Mouse (Mus musculus): ENCODE data around the gene Dab1. TPM values are rescaled to one million over a fixed set of nuclear protein-coding genes. Genes with fewer than 3 reads are reported as not detected.

The Dab1 gene
- total RNA-seq, 2 experiments from 2014 or later, result 0.57 to 1.2 TPM

GRCm38 (mm10) chr4:104113209-104114005, 494.2 kb downstream of the Dab1 start:
- no peak for DNase-seq

GRCm38 (mm10) chr4:104114006-104114361, 494.8 kb downstream of the Dab1 start:
- no peak for DNase-seq

GRCm38 (mm10) chr4:104120108-104120507, 500.9 kb downstream of the Dab1 start:
- no peak for DNase-seq

GRCm38 (mm10) chr4:104121959-104122358, 502.8 kb downstream of the Dab1 start:
- no peak for DNase-seq

GRCm38 (mm10) chr4:104122364-104122763, 503.2 kb downstream of the Dab1 start:
- no peak for DNase-seq

- no peak for DNase-seq
Measured at GRCm38 (mm10) chr4:104153637-104154036, 534.5 kb downstream of the Dab1 start.

- DNase-seq, result no peak
Measured at GRCm38 (mm10) chr4:104178067-104178466, 558.9 kb downstream of the Dab1 start.

GRCm38 (mm10) chr4:104186311-104186710, 567.2 kb downstream of the Dab1 start:
- no peak for DNase-seq

- no peak for DNase-seq
Measured at GRCm38 (mm10) chr4:104198635-104199034, 579.5 kb downstream of the Dab1 start.

- no peak for DNase-seq
Measured at GRCm38 (mm10) chr4:104201686-104202085, 582.5 kb downstream of the Dab1 start.

- DNase-seq, result no peak
Measured at GRCm38 (mm10) chr4:104204047-104204446, 584.9 kb downstream of the Dab1 start.

GRCm38 (mm10) chr4:104206639-104207038, 587.5 kb downstream of the Dab1 start:
- DNase-seq, result no peak

- peak; percentile 57 for DNase-seq
Measured at GRCm38 (mm10) chr4:104209081-104209480, 589.9 kb downstream of the Dab1 start.

- DNase-seq, result no peak
Measured at GRCm38 (mm10) chr4:104210796-104211195, 591.6 kb downstream of the Dab1 start.

- no peak for DNase-seq
Measured at GRCm38 (mm10) chr4:104211531-104212455, 592.6 kb downstream of the Dab1 start.

GRCm38 (mm10) chr4:104214724-104215123, 595.6 kb downstream of the Dab1 start:
- no peak for DNase-seq

- no peak for DNase-seq
Measured at GRCm38 (mm10) chr4:104217336-104217735, 598.2 kb downstream of the Dab1 start.

- peak; percentile 26 for DNase-seq
Measured at GRCm38 (mm10) chr4:104218765-104219164, 599.6 kb downstream of the Dab1 start.

- DNase-seq, result no peak
Measured at GRCm38 (mm10) chr4:104220099-104220498, 600.9 kb downstream of the Dab1 start.

- DNase-seq, result no peak
Measured at GRCm38 (mm10) chr4:104229296-104229695, 610.1 kb downstream of the Dab1 start.

GRCm38 (mm10) chr4:104246506-104246905, 627.3 kb downstream of the Dab1 start:
- peak; percentile 23 for DNase-seq

- DNase-seq, result no peak
Measured at GRCm38 (mm10) chr4:104249462-104249861, 630.3 kb downstream of the Dab1 start.

GRCm38 (mm10) chr4:104257776-104258175, 638.6 kb downstream of the Dab1 start:
- no peak for DNase-seq

All from adrenal gland, postnatal 10 days (tissue).